Mouse (Mus musculus) forebrain, embryonic 10.5 days (tissue): ENCODE data around the gene Abl1. TPM values are rescaled to one million over a fixed set of nuclear protein-coding genes. Genes with fewer than 3 reads are reported as not detected.

Experiments
- DNase-seq: peaks from one replicate; pipeline ENCODE4 v3.0.0-alpha.2; 2017; ENCODE audit warnings: low spot score; ENCODE audit errors: extremely low spot score
- H3K27ac ChIP-seq: fragments of 300-500 bp; sonication (generic); 2 replicates; pipeline ENCODE4 v1.5.1; 2016; ENCODE audit warnings: mild to moderate bottlenecking
- H3K27me3 ChIP-seq: fragments of 300-500 bp; sonication (generic); 2 replicates; pipeline ENCODE4 v1.6.1; 2016; ENCODE audit warnings: mild to moderate bottlenecking; ENCODE audit not compliant: poor library complexity, severe bottlenecking
- H3K36me3 ChIP-seq: fragments of 300-500 bp; sonication (generic); replicated peaks from 2 replicates; pipeline ENCODE4 v1.6.1; 2016; ENCODE audit warnings: mild to moderate bottlenecking, moderate library complexity
- H3K4me1 ChIP-seq: fragments of 300-500 bp; sonication (generic); 2 replicates; pipeline ENCODE4 v1.6.1; 2016
- H3K4me3 ChIP-seq: fragments of 300-500 bp; sonication (generic); 2 replicates; pipeline ENCODE4 v1.5.1; 2016; ENCODE audit warnings: mild to moderate bottlenecking, moderate library complexity
- H3K9me3 ChIP-seq: fragments of 300-500 bp; sonication (generic); 2 replicates; pipeline ENCODE4 v1.6.1; 2016; ENCODE audit warnings: mild to moderate bottlenecking, moderate library complexity
- WGBS: fragments of 180-500 bp; shearing (Covaris S2); methylation state at CpG from one replicate; pipeline ENCODE4 v1.1.7; 2016; 5-methylcytosine and 5-hydroxymethylcytosine counted together
- polyA plus RNA-seq: library from polyadenylated mRNA; unstranded; fragments of >200 nt; fragmentation: Nextera tagmentation; extraction: Ambion mirVana; gene quantifications from 2 replicates; pipeline ENCODE4 v1.2.1, GENCODE M21; 2016

Abl1 gene
- polyA plus RNA-seq, 1 experiment from 2014 or later: 51.0 TPM

DNA sequence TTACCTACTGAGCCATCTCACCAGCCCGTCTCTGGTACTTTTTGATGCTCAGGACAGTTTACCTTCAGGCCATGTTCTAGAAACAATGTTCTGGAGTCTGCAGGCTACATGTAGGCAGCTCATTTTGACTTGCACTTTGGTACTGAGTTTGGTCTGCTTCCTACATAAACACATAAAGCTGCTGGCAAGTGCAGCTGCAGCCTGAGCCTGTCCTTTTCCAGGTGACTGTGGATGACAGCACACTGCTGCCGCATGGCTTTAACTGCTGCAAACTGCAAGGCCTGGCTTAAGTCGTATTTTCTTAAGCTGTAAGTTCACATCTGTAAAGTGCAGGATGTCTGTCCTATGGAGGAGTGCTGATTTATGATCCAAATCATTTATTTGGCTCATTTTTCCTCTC is 44.3 kb downstream of the Abl1 start:
- no peak overlapping the region for H3K27ac ChIP-seq
- H3K36me3 ChIP-seq: 0 out of 2 replicates have a peak, but pooled peaks cover 5% of the 10 kb centered on the region
- no peaks in the 10 kb centered on the region for H3K9me3 ChIP-seq
- no peaks in the 10 kb centered on the region for H3K27me3 ChIP-seq
- H3K4me3 ChIP-seq: no peak overlapping the region
- H3K4me1 ChIP-seq: no peaks in the 10 kb centered on the region
- WGBS: 86% methylated on average over 3 of the region's 3 CpGs
- no peak for DNase-seq

DNA sequence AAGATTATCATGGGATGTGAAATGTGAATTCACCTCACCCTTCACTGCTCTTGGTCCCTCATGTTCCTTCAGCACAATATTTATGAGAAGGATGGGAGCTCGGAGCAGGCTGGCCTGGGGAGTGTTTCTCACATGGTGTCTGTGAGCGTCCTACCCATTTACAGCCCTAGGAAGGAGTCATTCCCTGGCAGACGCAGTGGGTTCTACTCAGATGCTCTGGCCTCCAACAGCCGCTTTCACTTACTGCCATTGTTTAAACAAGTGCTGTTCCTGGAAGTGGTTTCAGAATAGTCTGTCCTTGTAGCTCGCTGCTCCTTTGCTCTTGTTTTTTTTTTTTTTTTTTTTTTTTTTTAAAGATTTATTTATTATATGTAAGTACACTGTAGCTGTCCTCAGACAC is 45.4 kb downstream of the Abl1 start:
- no peak overlapping the region for H3K4me3 ChIP-seq
- H3K27ac ChIP-seq: no peak overlapping the region
- 83% methylated on average over 5 of the region's 5 CpGs for WGBS
- H3K4me1 ChIP-seq: no peaks in the 10 kb centered on the region
- H3K9me3 ChIP-seq: no peaks in the 10 kb centered on the region
- H3K27me3 ChIP-seq: no peaks in the 10 kb centered on the region
- peaks cover 9% of the 10 kb centered on the region; the same call in 1 of the 2 replicates for H3K36me3 ChIP-seq
- no peak for DNase-seq

DNA sequence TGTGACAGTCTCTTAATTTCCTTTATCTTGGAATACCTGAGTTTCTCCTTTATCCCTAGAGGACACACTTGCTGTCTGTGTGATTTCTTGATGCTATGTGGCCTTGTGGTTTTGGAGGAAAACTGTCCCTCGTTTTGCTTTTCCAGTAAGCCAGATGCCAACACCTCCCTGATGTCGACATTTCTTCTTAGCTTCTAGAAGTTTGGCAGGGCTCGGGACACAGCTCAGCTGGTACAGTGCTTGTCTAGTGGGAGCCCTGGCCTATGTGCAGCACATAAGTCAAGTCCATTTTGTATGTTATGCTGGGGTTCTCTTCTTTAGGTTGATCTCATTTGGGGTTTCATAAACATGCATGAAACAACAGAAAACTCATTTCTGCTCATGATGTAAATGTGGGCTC is 50.9 kb downstream of the Abl1 start:
- WGBS: 84% methylated on average over 3 of the region's 3 CpGs
- H3K9me3 ChIP-seq: no peaks in the 10 kb centered on the region
- H3K27me3 ChIP-seq: no peaks in the 10 kb centered on the region
- no peak overlapping the region for H3K27ac ChIP-seq
- DNase-seq: no peak
- no peak overlapping the region for H3K4me3 ChIP-seq
- peaks cover 15% of the 10 kb centered on the region for H3K4me1 ChIP-seq
- H3K36me3 ChIP-seq: peaks cover 6% of the 10 kb centered on the region; the same call in 1 of the 2 replicates

DNA sequence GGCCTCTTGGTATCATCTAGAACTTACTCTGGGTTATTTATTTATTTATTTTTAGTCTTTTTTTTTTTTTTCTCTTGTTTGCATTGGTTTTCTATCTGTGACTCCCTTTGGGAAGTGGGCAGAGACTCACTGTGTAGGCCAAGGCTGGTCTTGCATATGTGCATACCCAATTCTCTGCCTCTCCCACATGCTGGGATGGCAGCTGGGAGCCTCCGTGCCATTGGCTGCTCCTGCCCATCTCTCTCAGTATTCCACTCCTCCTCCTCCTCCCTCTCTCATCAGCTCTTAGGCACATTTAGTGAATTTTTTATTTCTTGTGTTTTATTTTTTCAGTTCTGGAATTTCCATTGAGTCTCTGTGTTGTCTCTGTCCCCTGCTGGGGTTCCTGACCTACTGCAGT is 53.6 kb downstream of the Abl1 start:
- H3K36me3 ChIP-seq: peaks cover 3% of the 10 kb centered on the region; the same call in 1 of the 2 replicates
- DNase-seq: no peak
- 28% methylated on average over 1 of the region's 1 CpGs for WGBS
- H3K4me1 ChIP-seq: peaks cover 38% of the 10 kb centered on the region
- H3K9me3 ChIP-seq: no peaks in the 10 kb centered on the region
- no peaks in the 10 kb centered on the region for H3K27me3 ChIP-seq
- H3K27ac ChIP-seq: 0 out of 2 replicates have a peak overlapping the region, but pooled peaks have one; percentile 9
- no peak overlapping the region for H3K4me3 ChIP-seq

DNA sequence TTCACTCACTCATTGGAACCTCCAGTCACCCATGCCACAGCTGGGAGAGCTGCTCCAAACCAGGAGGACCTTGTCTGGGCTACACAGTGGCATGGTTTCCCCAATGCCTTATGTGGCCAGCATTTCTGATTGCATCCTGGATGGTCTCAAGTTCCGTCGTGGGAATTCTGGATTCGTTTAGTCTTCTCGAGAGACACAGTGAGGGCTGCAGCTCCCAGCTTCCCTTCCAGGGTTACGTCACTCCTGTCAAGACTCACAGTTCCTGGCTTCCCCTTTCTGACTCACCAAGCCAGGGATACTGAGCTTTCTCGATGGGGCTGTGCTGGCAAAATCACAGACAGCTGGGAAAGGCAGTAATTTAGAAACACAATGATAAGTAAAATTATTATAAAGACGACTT is 54.0 kb downstream of the Abl1 start:
- DNase-seq: no peak
- no peaks in the 10 kb centered on the region for H3K27me3 ChIP-seq
- no peaks in the 10 kb centered on the region for H3K9me3 ChIP-seq
- WGBS: 52% methylated on average over 7 of the region's 7 CpGs
- H3K27ac ChIP-seq: 0 out of 2 replicates have a peak overlapping the region, but pooled peaks have one; percentile 9
- H3K4me3 ChIP-seq: no peak overlapping the region
- peaks cover 3% of the 10 kb centered on the region; the same call in 1 of the 2 replicates for H3K36me3 ChIP-seq
- H3K4me1 ChIP-seq: peaks cover 42% of the 10 kb centered on the region

DNA sequence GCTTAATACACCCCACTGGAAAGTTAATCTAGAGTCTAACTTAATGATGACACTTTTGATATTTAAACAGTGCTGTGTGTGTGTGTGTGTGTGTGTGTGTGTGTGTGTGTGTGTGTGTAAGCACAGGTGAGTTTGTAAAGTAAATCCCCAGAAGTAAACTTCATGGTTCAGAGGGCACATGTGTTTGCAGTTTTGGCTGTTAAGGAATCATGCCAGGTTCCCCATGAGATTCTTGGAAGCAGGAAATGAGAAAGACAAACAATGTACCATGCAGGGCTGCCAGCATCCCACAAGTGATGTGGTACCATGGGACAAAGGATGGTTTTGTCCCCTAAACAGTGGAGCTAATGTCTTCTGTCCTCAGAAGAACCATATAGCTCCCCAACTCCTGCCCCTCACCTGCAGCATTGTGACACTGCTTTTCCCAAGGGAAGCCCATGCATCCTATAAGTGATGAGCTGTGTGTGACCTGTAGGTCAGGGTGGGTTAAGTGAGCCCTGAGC is 57.6 kb downstream of the Abl1 start:
- H3K4me3 ChIP-seq: no peak overlapping the region
- DNase-seq: no peak
- H3K27me3 ChIP-seq: no peaks in the 10 kb centered on the region
- H3K4me1 ChIP-seq: peaks cover 63% of the 10 kb centered on the region
- no peak overlapping the region for H3K27ac ChIP-seq
- no peaks in the 10 kb centered on the region for H3K9me3 ChIP-seq
- 0 out of 2 replicates have a peak, but pooled peaks cover 2% of the 10 kb centered on the region for H3K36me3 ChIP-seq

DNA sequence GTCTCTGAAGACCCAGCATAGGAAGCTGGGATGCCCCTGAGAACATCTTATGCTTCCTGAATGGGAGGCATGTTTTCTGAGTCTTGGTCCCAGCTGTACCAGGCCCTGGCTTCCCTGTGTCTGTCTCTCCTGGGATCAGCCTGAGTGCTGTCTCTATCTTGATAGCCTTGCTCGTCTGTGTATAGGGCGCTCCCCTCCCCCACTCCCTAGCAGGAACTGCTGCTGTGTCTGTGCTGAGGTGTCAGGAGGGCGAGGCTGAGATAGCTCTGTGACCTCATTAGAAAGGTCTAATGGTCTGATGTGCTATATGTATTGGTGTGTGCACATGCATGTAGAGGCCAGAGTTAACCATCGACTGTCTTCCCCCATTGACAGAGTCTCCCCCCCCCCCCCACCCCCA is 58.7 kb downstream of the Abl1 start:
- Histone ChIP-seq H3K4me3 (no peak overlapping the region), H3K4me1 (peaks cover 61% of the 10 kb centered on the region), H3K9me3 (no peaks in the 10 kb centered on the region), H3K27me3 (no peaks in the 10 kb centered on the region), H3K27ac (peak overlapping the region; percentile 63), H3K36me3 (0 out of 2 replicates have a peak, but pooled peaks cover 2% of the 10 kb centered on the region)
- DNase-seq: no peak
- 53% methylated on average over 4 of the region's 4 CpGs for WGBS

DNA sequence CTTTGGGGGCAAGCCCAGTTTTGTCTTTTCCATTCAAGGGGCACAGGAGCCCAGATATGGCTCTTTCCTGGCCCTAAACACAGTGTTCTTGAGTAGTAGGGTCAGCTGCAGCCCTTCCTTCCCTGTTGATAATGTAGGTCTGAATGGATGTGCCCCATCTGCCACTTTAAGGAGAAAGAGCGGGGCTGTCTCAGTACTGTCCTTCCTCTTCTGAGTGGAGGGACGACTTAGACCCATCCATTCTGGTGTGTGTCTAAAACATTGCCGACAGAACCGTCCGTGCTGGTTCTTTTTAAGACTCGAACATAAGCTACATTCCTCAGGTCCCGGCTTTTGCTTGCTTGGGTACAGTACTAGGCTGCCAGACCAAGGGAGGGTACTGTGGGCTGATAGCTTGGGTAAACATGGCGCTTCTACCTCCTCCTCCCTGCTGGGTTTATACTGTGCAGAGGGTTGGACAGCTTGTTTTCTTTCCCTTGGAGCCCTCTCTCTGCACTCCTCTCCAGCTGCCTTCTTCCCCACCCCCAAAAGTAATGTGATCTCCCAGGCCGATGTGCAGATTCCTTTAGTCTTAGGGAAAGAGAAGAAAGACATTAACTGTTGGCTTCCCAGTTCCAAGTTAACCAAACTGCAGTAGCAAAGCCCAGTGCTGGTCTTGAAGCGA is 61.0 kb downstream of the Abl1 start:
- Histone ChIP-seq H3K27me3 (no peaks in the 10 kb centered on the region), H3K27ac (peak overlapping the region; percentile 80), H3K36me3 (peaks cover 5% of the 10 kb centered on the region; the same call in 1 of the 2 replicates), H3K4me1 (peaks cover 66% of the 10 kb centered on the region), H3K4me3 (peak overlapping the region; percentile 34), H3K9me3 (peaks cover 7% of the 10 kb centered on the region; the same call in 1 of the 2 replicates)
- 19% methylated on average over 10 of the region's 10 CpGs for WGBS
- DNase-seq: peak; percentile 42

DNA sequence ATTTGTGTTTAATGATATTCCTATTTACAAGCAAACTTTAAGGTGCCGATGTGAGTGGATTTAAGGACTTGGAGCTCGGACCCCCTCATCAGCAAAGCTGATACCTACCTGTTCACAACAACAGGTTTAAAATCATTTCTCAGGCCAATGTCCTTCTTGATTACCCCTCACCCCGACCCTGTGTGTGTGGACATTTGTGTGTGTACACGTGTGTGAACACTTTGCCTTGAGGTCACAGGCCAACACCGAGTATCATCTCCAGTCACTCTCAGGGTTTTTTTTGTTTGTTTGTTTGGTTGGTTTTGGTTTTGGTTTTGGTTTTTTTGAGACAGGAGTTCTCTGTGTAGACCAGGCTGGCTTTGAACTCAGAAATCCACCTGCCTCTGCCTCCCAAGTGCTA is 62.0 kb downstream of the Abl1 start:
- peaks cover 10% of the 10 kb centered on the region; the same call in 1 of the 2 replicates for H3K36me3 ChIP-seq
- no peaks in the 10 kb centered on the region for H3K27me3 ChIP-seq
- WGBS: 90% methylated on average over 5 of the region's 5 CpGs
- peak overlapping the region; percentile 80 for H3K27ac ChIP-seq
- H3K9me3 ChIP-seq: peaks cover 7% of the 10 kb centered on the region; the same call in 1 of the 2 replicates
- no peak overlapping the region for H3K4me3 ChIP-seq
- H3K4me1 ChIP-seq: peaks cover 59% of the 10 kb centered on the region
- DNase-seq: no peak

DNA sequence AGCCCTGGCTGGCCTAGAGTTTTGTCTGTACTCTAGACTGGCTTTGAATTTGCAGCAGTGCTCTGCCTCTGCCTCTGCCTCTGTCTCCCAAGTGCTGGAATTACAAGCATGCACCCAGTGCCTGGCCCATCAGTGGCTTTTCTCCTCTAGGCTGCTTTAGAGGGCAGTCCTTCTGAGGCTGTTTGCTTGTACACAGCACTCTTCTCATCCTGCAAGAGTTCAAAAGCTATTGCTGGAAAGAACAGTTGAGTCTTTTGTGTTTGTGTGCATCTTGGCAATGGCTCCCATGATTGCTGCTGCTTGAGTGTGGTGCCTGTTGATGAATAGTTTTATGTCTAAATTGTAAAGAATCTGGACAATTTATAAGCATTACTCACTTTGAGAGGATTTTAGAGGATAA is 69.3 kb downstream of the Abl1 start:
- no peak for DNase-seq
- peaks cover 47% of the 10 kb centered on the region for H3K4me1 ChIP-seq
- H3K27me3 ChIP-seq: no peaks in the 10 kb centered on the region
- H3K9me3 ChIP-seq: peaks cover 7% of the 10 kb centered on the region; the same call in 1 of the 2 replicates
- H3K4me3 ChIP-seq: no peak overlapping the region
- H3K36me3 ChIP-seq: peaks cover 14% of the 10 kb centered on the region
- H3K27ac ChIP-seq: no peak overlapping the region

DNA sequence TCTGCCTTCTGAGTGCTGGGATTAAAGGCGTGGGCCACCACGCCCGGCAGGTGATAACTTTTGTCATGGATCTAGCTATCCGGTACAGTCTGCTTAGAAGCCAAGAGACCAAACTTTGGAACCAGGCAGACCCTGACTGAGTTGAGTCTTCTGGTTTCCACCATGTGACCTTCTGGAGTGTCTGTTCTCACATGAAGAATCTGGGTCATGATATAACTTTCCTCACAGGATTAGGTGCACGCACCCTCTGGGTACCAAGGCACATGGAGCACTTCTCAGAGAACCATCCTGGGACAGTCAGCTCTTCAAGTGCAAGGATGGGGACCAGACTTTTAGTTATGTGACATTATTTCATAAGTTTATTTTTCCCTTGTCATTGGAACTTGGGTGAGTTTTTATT is 70.8 kb downstream of the Abl1 start:
- peak overlapping the region; percentile 82 for H3K4me3 ChIP-seq
- peaks cover 13% of the 10 kb centered on the region for H3K36me3 ChIP-seq
- peaks cover 2% of the 10 kb centered on the region; the same call in 1 of the 2 replicates for H3K9me3 ChIP-seq
- DNase-seq: no peak
- H3K27ac ChIP-seq: peak overlapping the region; percentile 98; the same call in 1 of the 2 replicates
- 86% methylated on average over 5 of the region's 5 CpGs for WGBS
- H3K4me1 ChIP-seq: peaks cover 58% of the 10 kb centered on the region
- no peaks in the 10 kb centered on the region for H3K27me3 ChIP-seq

DNA sequence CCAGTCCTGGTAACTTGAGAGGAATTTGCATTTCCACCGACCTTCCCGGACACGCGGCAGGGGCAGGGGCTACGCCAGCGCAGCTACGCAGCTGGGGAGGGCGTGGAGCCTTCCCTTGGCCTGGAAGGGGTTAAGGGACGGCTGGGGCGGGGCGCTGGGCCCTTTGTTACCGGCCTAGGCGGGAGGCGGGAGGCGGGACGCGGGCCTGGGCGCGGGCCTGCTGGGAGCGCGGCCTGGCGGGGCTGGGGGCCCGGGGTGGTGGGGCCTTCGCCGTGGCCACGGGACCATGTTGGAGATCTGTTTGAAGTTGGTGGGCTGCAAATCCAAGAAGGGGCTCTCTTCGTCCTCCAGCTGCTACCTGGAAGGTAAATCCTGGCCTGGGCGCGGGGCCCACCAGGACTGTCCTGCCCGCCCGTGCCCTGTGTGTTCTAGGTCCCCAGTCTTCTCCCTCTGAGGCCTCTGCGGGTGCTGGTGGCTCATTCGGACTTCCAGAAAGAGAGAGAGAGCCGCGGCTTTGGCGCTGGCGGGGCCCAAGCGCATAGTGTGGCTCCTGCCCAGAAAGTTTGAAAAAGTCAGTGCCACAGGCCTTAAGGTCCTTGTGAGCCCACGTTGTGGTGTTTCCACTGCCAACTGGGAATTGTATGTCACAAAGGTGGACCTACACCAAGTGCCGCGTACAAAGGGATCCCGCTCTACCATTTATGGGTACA is 71.7 kb downstream of the Abl1 start:
- peak overlapping the region; percentile 82 for H3K4me3 ChIP-seq
- WGBS: under 1% methylated on average over 37 of the region's 42 CpGs
- peaks cover 9% of the 10 kb centered on the region; the same call in 1 of the 2 replicates for H3K36me3 ChIP-seq
- peak; percentile 90 for DNase-seq
- H3K27ac ChIP-seq: peak overlapping the region; percentile 98
- no peaks in the 10 kb centered on the region for H3K27me3 ChIP-seq
- no peaks in the 10 kb centered on the region for H3K9me3 ChIP-seq
- peaks cover 59% of the 10 kb centered on the region for H3K4me1 ChIP-seq

DNA sequence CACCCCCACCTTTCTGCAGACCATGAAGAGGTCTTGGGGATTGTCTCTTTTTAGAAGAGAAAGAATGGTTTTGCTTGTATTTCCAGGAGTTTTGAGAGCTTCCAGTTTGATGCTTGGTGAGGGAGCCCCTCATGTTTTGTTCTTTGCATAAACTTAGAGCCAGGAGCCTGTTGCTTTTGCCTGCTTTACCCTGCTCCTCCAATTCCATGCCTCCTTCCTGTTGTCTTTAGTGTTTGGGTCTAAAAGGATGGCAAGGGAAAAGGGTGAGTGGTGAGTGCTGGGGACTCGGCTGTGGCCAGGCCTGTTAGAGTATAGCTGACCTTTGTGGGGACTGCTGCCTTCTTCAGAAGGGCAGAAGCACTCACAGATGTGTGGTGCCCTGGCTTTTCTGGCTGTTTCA is 72.3 kb downstream of the Abl1 start:
- no peaks in the 10 kb centered on the region for H3K27me3 ChIP-seq
- H3K9me3 ChIP-seq: no peaks in the 10 kb centered on the region
- H3K4me1 ChIP-seq: peaks cover 63% of the 10 kb centered on the region
- WGBS: 0% methylated on average over 1 of the region's 1 CpGs
- peaks cover 10% of the 10 kb centered on the region; the same call in 1 of the 2 replicates for H3K36me3 ChIP-seq
- peak overlapping the region; percentile 98 for H3K27ac ChIP-seq
- DNase-seq: no peak
- H3K4me3 ChIP-seq: peak overlapping the region; percentile 82
